ENCODE assay signal across 14 mouse cellular contexts in genomic region chr6:84568880-84569279, GRCm38 (mm10).
"Had no signal": no experiment of that assay in that cellular context is flagged by ENCODE, and none has a peak within 500 bp of the region (broad histone marks: within the 10 kb centered on the region; RNA-seq: fewer than 3 reads in every experiment).

No protein-coding gene starts in this region.

- H3K27me3 ChIP-seq: limb, embryonic 12.5 days had no signal

- H3K9me3 ChIP-seq: limb, embryonic 12.5 days; limb, embryonic 15.5 days; midbrain, embryonic 13.5 days had no signal

- H3K4me3 ChIP-seq: limb, embryonic 12.5 days; limb, embryonic 15.5 days; midbrain, embryonic 13.5 days had no signal

- H3K36me3 ChIP-seq: midbrain, embryonic 13.5 days had no signal

- H3K27ac ChIP-seq: kidney, postnatal 0 days; limb, embryonic 15.5 days; liver, embryonic 14.5 days; midbrain, embryonic 13.5 days had no signal

- ATAC-seq: liver, postnatal 0 days; lung, postnatal 0 days; midbrain, embryonic 13.5 days had no signal

- H3K4me2 ChIP-seq: limb, embryonic 12.5 days; limb, embryonic 15.5 days; liver, embryonic 11.5 days; lung, embryonic 14.5 days; midbrain, embryonic 13.5 days had no signal

- H3K9ac ChIP-seq: limb, embryonic 12.5 days; limb, embryonic 15.5 days; liver, embryonic 14.5 days; liver, postnatal 0 days; lung, embryonic 14.5 days; midbrain, embryonic 13.5 days had no signal

- DNase-seq: kidney, adult 2 months; kidney, postnatal 36 days; left cerebral cortex, postnatal 4 days; liver, postnatal 0 days; thymus, adult 18-20 months; thymus, postnatal 36 days had no signal
